Mouse (Mus musculus): ENCODE results near the gene Celsr1.
A peak's percentile ranks its signal among the peaks of the same experiment; 100 is the strongest.

DNA sequence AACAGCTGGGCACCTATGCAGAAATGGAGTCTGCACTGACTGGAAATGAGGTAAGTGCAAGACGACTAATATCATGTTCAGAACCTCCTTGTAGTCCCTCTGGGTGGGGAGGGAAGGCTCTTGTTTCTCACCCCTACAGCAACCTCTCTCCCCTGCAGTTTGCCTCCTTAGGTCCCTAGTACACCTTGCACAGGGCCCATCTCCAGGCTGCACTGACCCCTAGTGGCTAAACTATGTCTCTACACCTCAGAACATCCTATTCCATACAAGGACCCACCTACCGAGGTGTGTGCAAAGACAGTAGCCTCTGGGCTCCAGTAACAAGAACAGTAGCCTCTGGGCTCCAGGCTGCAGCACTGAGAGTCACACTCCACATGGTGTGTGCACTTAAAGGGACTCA lies 5.2 kb upstream of the Celsr1 start:
- TF ChIP-seq CTCF (conservative IDR thresholded peaks at IDR 0.05 in 1 of 2, IDR thresholded peaks at IDR 0.05 in 1 of 2; ENCODE audit: low read depth in 2 of 2, low read length in 2 of 2) (peak; percentile 91 to 96), SMC3 (IDR thresholded peaks at IDR 0.05; ENCODE audit: low read depth, low read length) (peak; percentile 95), JUND (conservative IDR thresholded peaks at IDR 0.05; ENCODE audit: low read depth, low read length) (no peak), ZNF384 (IDR thresholded peaks at IDR 0.05; ENCODE audit: low read depth, low read length) (no peak), SIN3A (IDR thresholded peaks at IDR 0.05; ENCODE audit: low read length) (no peak), POLR2A (IDR thresholded peaks at IDR 0.05; ENCODE audit: low read depth, low read length) (no peak), ETS1 (conservative IDR thresholded peaks at IDR 0.05; ENCODE audit: low read depth, low read length) (no peak), MAX (IDR thresholded peaks at IDR 0.05; ENCODE audit: low read length) (no peak), EP300 (IDR thresholded peaks at IDR 0.05; ENCODE audit: low read length) (no peak), MEF2A (IDR thresholded peaks at IDR 0.05; ENCODE audit: borderline replicate concordance, low read depth, low read length) (no peak), USF2 (conservative IDR thresholded peaks at IDR 0.05; ENCODE audit: low read depth, low read length) (no peak)
